Mouse (Mus musculus) spleen, adult 2 months (tissue): ENCODE measurements around the gene Cic.

Experiments used
- CTCF ChIP-seq: fragments of 200-500 bp; IDR thresholded peaks from 2 replicates; pipeline ENCODE4 v1.5.1; 2011; ENCODE audit warnings: mild to moderate bottlenecking, inconsistent platforms; ENCODE audit not compliant: insufficient read depth, insufficient read length, insufficient replicate concordance; ENCODE audit errors: extremely low read depth
- POLR2A ChIP-seq: fragments of 200-500 bp; IDR thresholded peaks from 2 replicates; pipeline ENCODE4 v1.6.1; 2011; ENCODE audit warnings: low read depth, low read length, inconsistent platforms

DNA sequence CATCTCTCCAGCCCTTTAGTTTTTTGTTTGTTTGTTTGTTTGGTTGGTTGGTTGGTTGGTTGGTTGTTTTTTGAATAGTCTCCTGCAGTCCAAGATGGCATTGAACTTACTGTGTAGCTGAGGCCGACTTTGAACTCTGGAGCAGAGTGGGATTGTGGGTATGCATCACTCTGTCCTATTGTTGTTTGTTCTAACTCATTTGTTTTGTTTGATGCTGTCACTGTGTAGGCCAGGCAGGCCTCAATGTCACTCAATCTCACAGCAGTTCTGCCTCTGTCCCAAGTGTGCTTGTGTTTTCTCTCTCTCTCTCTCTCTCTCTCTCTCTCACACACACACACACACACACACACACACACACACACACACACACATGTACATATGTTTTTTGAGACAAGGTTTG lies 5.6 kb upstream of the Cic start:
- TF ChIP-seq CTCF (no peak), POLR2A (no peak)
